Mouse (Mus musculus): ENCODE data around the gene Ssr2. TPM values are rescaled to one million over a fixed set of nuclear protein-coding genes. Genes with fewer than 3 reads are reported as not detected.

Gene Ssr2
- polyA plus RNA-seq, 1 experiment, result 89.0 TPM

- Histone ChIP-seq H3K4me3 (ENCODE audit: insufficient read depth, low read depth, low read length) (peak overlapping the region; percentile 63), H3K27ac (replicated peaks; ENCODE audit: low read depth, low read length) (no peak overlapping the region), H3K4me1 (ENCODE audit: control insufficient read depth, insufficient read depth, insufficient read length, low read length) (no peaks in the 10 kb centered on the region; the same call in 1 of the 2 replicates)
Measured at GRCm38 (mm10) chr3:88536103-88536930, 39.4 kb upstream of the Ssr2 start.

DNA sequence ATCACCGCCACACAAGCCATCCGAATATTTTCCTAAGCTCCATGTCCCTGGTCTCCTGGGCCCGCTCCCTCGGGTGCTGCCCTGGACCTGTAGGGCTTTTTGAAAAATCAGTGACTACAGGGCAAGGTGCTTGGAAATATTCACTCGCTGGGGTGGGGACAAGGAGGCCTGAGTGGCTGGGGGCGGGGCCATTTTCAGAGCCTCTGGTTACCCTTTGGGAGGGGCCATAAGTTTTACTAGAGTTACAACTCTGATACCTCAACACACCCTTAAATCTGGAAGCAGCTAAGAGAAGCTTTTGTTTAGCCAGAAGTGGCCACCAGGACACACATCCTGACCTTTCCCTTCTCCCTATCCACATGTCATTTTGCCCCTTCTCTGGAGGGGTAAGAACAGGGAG lies 38.5 kb upstream of the Ssr2 start:
- Histone ChIP-seq H3K4me1 (ENCODE audit: control insufficient read depth, insufficient read depth, insufficient read length, low read length) (no peaks in the 10 kb centered on the region; the same call in 1 of the 2 replicates), H3K4me3 (ENCODE audit: insufficient read depth, low read depth, low read length) (peak overlapping the region; percentile 63), H3K27ac (replicated peaks; ENCODE audit: low read depth, low read length) (no peak overlapping the region)

GRCm38 (mm10) chr3:88538271-88539145 lies 37.2 kb upstream of the Ssr2 start:
- no peaks in the 10 kb centered on the region; the same call in 1 of the 2 replicates for H3K4me1 ChIP-seq (ENCODE audit: control insufficient read depth, insufficient read depth, insufficient read length, low read length)
- H3K4me3 ChIP-seq (ENCODE audit: insufficient read depth, low read depth, low read length), result no peak overlapping the region

GRCm38 (mm10) chr3:88539397-88539796 lies 36.3 kb upstream of the Ssr2 start:
- Histone ChIP-seq H3K4me1 (ENCODE audit: control insufficient read depth, insufficient read depth, insufficient read length, low read length) (no peaks in the 10 kb centered on the region; the same call in 1 of the 2 replicates), H3K27ac (replicated peaks; ENCODE audit: low read depth, low read length) (no peak overlapping the region), H3K4me3 (ENCODE audit: insufficient read depth, low read depth, low read length) (no peak overlapping the region)

More at GRCm38 (mm10) chr3:88538271-88539145, 37.2 kb upstream of the Ssr2 start:
- H3K27ac ChIP-seq (replicated peaks; ENCODE audit: low read depth, low read length), result no peak overlapping the region

DNA sequence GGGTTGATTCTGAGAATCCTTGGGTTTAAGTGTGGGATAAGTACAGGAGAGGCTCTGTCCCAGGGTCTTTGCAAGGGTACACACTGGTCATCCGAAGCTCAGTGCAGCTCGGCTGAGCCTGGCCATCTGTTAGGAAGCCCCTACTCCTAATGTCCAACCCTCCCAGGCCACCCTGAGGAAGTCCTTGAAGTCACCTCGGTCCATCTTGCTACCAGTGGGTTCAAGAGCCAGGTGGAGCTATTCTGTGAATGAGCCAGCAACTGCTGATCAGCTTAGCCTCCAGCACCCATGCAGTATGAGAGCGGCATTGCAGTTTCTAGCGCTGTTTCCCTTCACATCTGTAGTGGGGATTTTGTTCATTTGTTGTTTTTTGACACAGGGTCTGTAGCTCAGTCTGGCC lies 35.6 kb upstream of the Ssr2 start:
- H3K4me1 ChIP-seq (ENCODE audit: control insufficient read depth, insufficient read depth, insufficient read length, low read length), result no peaks in the 10 kb centered on the region; the same call in 1 of the 2 replicates
- no peak overlapping the region for H3K4me3 ChIP-seq (ENCODE audit: insufficient read depth, low read depth, low read length)
- H3K27ac ChIP-seq (replicated peaks; ENCODE audit: low read depth, low read length), result no peak overlapping the region

GRCm38 (mm10) chr3:88541622-88542401 lies 33.9 kb upstream of the Ssr2 start:
- Histone ChIP-seq H3K27ac (replicated peaks; ENCODE audit: low read depth, low read length) (no peak overlapping the region), H3K4me1 (ENCODE audit: control insufficient read depth, insufficient read depth, insufficient read length, low read length) (no peaks in the 10 kb centered on the region; the same call in 1 of the 2 replicates)

DNA sequence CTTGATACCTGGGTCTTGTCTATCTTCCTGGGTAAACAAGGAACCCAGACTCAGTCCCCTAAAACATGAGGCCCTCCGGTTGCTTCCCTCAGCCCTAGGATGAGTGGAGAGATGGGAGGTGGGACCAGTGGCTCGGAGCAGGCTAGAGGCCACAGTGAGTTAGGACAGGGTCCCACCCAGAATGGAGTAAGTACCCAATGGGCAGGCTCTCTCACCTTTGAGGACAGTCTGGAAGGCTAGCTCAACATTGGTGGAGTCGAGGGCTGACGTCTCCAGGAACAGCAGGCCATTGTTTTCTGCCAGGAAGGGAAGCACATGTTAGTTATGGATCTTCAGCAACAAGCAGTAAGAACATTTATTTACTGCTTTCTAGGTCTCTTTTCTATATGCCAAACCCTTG lies 33.2 kb upstream of the Ssr2 start:
- H3K27ac ChIP-seq (replicated peaks; ENCODE audit: low read depth, low read length), result no peak overlapping the region
- no peaks in the 10 kb centered on the region for H3K4me1 ChIP-seq (ENCODE audit: control insufficient read depth, insufficient read depth, insufficient read length, low read length)
- no peak overlapping the region for H3K4me3 ChIP-seq (ENCODE audit: insufficient read depth, low read depth, low read length)

More at GRCm38 (mm10) chr3:88541622-88542401, 33.9 kb upstream of the Ssr2 start:
- no peak overlapping the region for H3K4me3 ChIP-seq (ENCODE audit: insufficient read depth, low read depth, low read length)

DNA sequence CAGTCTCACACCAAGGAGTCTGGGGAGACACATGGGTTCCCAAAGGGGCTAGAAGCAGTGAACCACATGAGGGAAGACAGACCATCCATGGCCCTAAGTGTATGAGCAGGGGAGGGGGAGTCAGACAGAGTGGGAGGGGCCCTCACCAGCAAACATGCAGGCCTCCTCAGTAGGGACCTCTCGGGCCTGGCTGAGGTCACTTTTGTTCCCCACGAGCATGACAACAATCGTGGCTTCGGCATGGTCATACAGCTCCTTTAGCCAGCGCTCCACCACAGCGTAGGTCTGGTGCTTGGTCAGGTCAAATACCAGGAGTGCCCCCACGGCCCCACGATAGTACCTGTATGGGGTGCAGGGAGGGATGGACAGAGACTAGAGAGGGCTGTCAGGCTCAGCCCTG lies 32.5 kb upstream of the Ssr2 start:
- no peak overlapping the region for H3K27ac ChIP-seq (replicated peaks; ENCODE audit: low read depth, low read length)
- no peaks in the 10 kb centered on the region for H3K4me1 ChIP-seq (ENCODE audit: control insufficient read depth, insufficient read depth, insufficient read length, low read length)
- H3K4me3 ChIP-seq (ENCODE audit: insufficient read depth, low read depth, low read length), result no peak overlapping the region

GRCm38 (mm10) chr3:88543651-88544410 lies 31.8 kb upstream of the Ssr2 start:
- Histone ChIP-seq H3K4me1 (ENCODE audit: control insufficient read depth, insufficient read depth, insufficient read length, low read length) (no peaks in the 10 kb centered on the region), H3K4me3 (ENCODE audit: insufficient read depth, low read depth, low read length) (no peak overlapping the region), H3K27ac (replicated peaks; ENCODE audit: low read depth, low read length) (no peak overlapping the region)

DNA sequence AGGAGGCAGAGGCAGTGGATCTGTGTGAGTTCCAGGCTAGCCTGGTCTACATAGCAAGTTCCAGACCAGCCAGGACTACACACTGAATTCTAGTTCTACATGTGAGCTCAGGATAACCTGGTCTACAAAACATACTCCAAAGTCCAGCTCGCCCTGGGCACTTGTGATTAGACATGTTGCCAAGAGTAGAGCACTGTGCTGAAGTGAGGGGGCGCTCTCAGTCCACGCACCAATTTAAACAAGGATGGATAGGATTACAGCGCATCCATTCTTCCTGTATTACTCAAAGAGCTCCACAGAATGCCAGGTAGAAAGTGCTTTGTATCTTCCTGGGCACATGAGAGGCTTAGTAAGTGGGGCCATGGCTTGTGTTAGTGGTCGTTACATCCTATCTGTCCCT lies 31.2 kb upstream of the Ssr2 start:
- Histone ChIP-seq H3K4me1 (ENCODE audit: control insufficient read depth, insufficient read depth, insufficient read length, low read length) (no peaks in the 10 kb centered on the region), H3K27ac (replicated peaks; ENCODE audit: low read depth, low read length) (no peak overlapping the region), H3K4me3 (ENCODE audit: insufficient read depth, low read depth, low read length) (no peak overlapping the region)

DNA sequence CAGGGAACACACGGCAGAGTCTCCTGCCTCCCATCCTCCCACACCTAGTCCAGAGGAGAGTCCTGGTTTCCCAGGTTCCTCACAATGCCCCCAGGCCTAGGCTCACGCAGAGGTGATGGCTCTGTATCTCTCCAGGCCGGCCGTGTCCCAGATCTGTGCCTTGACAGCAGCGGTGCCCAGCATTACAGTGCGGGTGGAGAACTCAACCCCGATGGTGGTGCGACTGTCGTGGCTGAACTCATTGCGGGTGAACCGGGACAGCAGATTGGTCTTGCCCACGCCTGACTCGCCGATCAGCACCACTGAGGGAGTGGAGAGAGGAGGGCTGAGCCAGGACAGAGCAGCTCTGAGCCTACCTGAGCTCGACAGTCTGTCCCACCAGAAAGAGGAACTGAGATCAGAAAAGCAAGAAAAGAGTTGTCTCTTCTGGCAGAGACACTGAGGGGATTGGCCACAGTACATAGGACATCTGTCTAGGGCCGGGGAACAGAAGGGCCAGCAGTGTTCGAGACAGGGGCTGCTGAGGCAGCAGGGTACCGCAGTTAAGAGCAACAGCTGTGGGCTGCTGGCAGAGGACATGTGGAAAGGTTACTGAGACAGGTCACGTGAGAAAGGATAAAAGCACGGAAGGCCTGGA lies 30.6 kb upstream of the Ssr2 start:
- Histone ChIP-seq H3K4me3 (ENCODE audit: insufficient read depth, low read depth, low read length) (no peak overlapping the region), H3K4me1 (ENCODE audit: control insufficient read depth, insufficient read depth, insufficient read length, low read length) (no peaks in the 10 kb centered on the region), H3K27ac (replicated peaks; ENCODE audit: low read depth, low read length) (no peak overlapping the region)

DNA sequence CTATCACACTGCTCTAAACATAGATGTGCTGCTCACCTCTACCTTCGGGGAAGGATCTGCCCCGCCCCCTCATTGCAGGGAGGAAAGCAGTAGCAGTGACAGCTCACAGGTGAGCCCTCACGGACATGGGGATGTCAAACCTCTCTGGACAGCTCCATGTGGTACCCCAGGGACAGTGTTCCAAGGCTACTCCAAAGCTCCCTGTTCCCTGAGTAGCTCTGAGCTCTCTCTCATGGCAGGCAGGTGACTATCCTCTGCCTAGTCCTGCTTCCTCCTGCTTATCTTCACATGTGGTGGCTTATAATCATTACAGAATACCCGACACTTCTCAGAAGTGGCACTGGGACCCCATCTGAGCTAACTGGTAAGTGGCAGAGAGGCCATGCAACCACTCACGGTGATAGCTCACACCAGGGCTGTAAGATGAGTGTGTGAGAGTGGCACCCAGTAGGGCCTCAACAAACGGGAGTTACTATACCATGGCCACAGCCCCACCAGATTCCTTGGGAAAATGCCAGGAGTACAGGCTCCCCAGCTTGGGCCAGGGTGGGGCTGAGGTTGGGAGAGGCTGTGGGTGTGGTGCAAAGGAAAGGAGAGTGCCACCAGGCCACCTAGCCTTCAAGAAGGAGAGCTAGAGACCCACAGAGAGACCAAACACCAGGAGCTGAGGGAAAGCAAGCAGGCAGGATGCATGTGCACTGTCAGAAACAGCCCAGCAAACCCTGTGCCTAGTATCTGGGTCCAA lies 28.8 kb upstream of the Ssr2 start:
- no peak overlapping the region for H3K4me3 ChIP-seq (ENCODE audit: insufficient read depth, low read depth, low read length)
- H3K4me1 ChIP-seq (ENCODE audit: control insufficient read depth, insufficient read depth, insufficient read length, low read length), result 0 out of 2 replicates have a peak, but pooled peaks cover 3% of the 10 kb centered on the region
- no peak overlapping the region for H3K27ac ChIP-seq (replicated peaks; ENCODE audit: low read depth, low read length)

- Histone ChIP-seq H3K27ac (replicated peaks; ENCODE audit: low read depth, low read length) (no peak within 1 kb of the TSS), H3K4me1 (ENCODE audit: control insufficient read depth, insufficient read depth, insufficient read length, low read length) (0 out of 2 replicates have a peak, but pooled peaks cover 3% of the 10 kb centered on the region), H3K4me3 (ENCODE audit: insufficient read depth, low read depth, low read length) (no peak within 1 kb of the TSS)
Measured at GRCm38 (mm10) chr3:88548180-88548917, 27.3 kb upstream of the Ssr2 start, which contains the start of gene Rab25. TSS of gene Rab25 (minus strand) at chr3:88548300.
